Mouse (Mus musculus): ENCODE results near the gene Kif26b. TPM values are rescaled to one million over a fixed set of nuclear protein-coding genes. Genes with fewer than 3 reads are reported as not detected.

Kif26b gene
- total RNA-seq, 2 experiments from 2014 or later: 4.2 to 4.4 TPM

DNA sequence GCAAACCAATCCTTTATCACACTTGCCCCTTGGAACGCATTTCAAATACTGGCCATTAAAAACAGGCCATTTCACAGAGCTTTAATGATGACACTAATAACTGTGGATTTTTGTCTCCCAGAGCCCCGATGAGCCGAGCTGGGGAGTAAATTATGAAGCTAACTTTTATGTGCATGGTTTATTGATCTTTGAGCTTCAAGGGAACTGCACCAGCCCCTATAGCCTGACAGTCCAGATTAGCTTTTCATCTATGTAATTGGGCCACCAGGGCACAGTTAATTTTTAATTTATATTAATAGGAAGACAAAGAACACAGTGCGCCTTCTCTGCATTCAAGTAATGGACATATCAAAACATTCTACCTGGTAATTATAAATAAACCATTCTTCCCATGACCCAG is 335.4 kb downstream of the Kif26b start:
- intact Hi-C loops (cut with DNase I): no loop called here
- DNase-seq (ENCODE audit: low spot score): no peak

DNA sequence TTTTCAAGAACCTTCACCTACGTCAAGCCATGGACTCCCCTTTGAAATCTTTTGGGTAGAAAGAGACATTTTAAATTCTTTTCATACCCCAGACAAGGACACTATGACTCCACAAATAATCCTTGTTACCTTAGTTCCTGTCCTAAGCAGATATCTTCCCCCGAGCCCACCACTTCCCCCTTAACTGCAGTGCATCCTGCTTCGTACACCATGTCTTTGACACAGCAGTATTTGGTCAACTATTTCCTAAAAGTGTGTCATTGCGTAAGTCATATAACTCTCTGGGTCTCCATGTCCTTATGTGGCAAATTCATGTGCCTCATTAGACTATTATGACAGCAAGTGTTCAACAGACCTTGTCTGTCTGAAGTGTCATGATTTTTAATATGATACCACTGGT is 337.8 kb downstream of the Kif26b start:
- no peak for DNase-seq (ENCODE audit: low spot score)
- intact Hi-C loops (cut with DNase I): no loop called here

DNA sequence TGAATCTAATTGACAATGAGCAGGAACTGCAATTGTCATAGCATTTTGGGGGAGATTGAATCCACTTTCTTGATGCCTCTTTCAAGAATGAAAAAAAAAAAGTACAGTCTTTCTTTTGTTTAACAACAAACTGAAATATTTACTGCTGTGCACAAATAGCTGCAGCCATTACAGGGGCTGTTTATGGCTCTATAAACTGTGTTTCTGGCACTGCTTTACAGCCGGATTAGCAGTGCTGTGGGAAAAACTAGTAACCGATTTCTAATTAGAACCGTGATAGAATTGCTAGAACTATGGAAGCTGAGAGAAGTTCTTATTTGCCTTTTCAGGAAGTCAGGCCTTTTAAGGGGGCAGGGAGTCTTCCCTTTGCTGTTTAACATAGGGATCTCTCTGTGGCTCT is 342.1 kb downstream of the Kif26b start:
- intact Hi-C loops (cut with DNase I): no loop called here
- no peak for DNase-seq (ENCODE audit: low spot score)

DNA sequence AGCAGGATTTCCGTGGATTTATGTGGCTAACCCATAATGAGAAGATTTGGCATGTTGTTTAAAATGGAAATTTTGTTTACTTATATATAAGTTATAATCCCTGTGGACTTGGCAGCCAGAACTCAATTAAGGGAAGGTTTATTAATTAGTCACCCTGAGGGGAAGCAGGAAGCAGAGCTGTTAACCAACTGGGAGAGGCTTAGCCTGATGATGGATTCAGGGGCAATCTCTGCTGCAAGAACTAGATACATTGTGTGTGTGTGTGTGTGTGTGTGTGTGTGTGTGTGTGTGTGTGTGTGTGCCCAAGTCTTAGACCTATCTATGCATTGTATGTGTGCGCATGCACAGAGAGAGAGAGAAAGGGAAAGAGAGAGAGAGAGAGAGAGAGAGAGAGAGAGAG is 348.0 kb downstream of the Kif26b start:
- DNase-seq (ENCODE audit: low spot score): no peak
- intact Hi-C loops (cut with DNase I): no loop called here

DNA sequence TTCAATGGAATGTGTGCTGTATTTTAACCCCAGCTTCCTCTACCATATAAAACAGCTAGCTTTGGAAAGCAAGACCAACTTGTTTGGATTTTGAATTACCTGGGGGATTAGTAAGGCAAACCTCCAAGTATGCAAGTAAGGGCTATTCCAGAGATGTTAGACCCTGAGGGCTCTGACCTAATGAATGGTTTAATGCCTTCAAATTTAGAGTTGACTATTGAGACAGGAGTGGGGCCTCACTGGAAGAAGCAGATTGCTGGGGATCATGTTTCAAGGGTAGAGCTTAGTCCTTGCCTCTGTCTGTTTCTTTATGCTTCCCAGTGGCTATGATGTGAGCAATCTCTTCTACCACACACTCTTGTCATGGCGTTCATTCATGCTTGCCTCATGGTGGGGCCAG is 349.8 kb downstream of the Kif26b start:
- intact Hi-C loops (cut with DNase I): no loop called here
- no peak for DNase-seq (ENCODE audit: low spot score)

DNA sequence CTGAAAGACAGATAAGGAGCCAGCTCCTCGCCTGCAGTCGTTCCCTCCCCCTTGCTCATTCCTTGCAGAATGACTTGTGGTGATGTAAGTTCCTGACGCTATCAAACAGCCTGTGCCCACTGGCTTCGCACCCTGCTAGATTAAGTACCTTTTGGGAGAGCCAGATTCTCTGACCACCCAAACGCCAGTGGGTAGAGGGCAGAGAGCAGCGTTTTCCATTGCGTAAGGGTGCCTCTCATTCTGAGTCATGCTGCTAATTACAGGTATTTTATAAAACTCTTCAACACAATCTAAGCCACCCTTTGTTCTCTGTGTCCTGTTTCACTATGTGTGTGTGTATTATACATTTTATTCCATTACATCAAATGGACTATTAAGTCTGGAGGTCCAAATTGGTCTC is 352.0 kb downstream of the Kif26b start:
- intact Hi-C loops (cut with DNase I): no loop called here
- no peak for DNase-seq (ENCODE audit: low spot score)

DNA sequence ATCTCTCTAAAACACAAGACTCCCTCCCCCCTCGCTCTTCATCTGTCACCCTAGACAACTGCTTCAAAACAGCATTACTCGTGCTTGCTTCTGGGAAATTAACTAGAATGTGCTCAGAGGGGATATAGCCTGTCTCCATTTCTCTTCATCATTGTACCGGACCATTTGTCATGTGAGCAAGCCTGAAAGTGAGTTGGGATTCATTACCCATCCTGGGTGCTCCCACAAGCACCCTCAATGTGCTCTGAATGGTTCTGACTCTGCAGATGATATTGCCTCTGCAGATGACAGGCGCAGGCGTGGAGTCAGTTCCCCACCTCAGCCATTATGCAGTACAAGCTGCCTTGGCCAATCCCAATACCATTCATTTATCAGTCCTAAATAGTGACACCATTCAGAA is 357.7 kb downstream of the Kif26b start:
- intact Hi-C loops (cut with DNase I): no loop called here
- DNase-seq (ENCODE audit: low spot score): no peak

DNA sequence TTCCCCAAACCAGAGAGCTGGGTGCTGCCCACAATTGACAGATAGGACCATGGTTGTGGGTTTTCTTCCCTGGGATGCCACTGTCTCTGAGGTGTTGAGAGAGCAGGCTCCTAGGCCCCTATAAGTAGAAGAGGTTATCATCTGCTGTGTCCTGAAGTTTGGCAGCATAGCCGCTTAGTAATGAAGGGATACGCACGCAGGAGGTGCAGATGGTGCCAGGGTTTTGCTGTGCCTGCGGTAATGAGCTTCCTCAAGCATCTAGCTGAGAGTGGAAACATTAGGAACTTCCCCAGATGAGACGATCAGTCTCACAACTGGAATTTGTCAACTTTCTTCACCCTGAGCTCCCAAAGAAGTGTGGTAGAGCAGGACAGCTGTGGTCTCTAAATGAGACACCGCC is 363.5 kb downstream of the Kif26b start:
- DNase-seq (ENCODE audit: low spot score): no peak
- intact Hi-C loops (cut with DNase I): no loop called here

DNA sequence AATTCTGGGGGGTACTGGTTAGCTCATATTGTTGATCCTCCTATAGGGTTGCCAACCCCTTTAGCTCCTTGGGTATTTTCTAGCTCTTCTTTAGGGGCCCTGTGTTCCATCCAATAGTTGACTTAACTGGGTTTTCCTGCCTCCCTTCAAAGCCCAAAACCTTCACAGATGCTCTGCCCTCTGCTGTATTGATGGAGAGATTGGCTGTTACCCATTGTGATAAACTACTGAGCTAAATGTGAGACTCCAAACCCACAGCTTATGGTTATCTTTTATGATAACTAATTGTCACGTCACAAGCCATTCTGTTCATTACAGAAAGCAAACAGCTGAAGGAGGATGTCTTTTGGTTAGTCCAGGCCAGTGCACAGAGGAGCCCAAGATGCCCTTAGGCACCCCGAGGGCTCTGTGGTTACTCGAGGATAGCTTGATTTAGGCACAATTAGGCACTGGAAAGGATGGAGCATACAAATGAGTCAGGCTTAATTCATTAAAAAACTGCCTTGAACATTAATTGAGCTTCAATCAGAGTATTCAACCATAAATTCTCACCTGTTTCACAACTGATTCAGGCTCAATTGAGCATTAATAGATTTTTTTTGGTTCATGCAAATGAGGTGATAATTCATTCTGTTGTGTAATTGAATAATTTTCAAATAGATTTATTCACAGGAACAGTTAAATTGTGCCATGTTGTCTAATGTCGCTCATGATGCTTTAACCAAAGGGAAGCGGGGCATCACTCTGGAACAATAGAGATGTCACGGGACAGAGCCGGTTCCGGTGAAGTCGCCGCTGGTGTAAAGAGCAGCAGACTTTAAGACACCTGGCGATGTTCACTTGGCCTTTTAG is 364.5 kb downstream of the Kif26b start:
- DNase-seq (ENCODE audit: low spot score): no peak
- intact Hi-C loops (cut with DNase I): no loop called here

DNA sequence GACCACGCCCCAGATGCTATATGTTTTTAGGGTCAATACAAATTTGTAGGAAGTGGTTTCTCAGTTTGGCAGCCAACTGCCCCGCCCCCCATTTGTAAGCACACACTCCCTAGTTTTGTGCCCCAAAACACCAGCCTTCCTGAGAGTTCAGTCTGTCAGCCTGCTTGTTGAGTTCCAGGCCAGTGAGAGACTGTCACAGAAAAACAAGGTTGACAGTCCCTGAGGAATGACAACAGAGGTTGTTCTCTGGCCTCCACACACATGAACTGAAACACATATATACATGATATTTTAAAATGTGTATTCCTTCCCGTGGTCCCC is 365.1 kb downstream of the Kif26b start:
- DNase-seq (ENCODE audit: low spot score): no peak
- intact Hi-C loops (cut with DNase I): no loop called here

DNA sequence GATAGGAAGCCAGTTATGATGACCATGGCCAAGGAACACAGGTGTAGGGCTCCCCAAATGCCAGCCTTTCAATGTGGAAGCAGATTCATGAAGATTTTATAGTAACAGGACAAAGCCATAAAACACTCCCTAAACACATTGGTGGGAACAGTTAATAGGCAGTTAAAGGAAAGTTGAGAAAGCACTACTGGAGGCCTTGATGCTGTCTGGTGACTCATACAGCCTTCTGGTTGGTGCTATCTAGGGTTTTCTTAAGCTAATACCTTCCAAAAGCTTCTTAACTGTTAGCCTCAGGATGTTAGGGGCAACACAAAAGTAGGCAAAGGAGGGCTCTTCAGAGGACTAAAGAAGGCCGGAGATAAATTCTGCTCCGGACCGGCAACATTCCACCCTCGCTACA is 366.7 kb downstream of the Kif26b start:
- DNase-seq (ENCODE audit: low spot score): no peak
- intact Hi-C loops (cut with DNase I): no loop called here

DNA sequence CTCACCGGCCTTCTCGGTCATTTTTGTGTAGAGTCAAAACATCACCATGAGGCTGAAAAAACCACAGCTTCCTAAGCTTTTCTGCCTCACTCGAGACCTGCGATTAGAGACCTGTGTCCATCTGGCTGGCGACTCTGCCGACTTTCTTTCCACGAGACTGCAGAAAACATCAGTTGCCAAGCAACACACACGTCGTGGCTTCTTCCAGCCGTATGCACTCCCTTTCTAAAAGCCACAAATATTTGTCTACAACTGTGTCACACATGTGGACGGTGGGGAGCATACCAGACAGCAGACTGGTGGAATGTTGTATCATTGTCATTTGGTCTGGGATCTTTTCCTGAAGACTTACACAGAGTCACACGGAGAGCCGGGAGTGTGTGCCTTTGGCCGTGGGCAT is 382.0 kb downstream of the Kif26b start:
- DNase-seq (ENCODE audit: low spot score): no peak

DNA sequence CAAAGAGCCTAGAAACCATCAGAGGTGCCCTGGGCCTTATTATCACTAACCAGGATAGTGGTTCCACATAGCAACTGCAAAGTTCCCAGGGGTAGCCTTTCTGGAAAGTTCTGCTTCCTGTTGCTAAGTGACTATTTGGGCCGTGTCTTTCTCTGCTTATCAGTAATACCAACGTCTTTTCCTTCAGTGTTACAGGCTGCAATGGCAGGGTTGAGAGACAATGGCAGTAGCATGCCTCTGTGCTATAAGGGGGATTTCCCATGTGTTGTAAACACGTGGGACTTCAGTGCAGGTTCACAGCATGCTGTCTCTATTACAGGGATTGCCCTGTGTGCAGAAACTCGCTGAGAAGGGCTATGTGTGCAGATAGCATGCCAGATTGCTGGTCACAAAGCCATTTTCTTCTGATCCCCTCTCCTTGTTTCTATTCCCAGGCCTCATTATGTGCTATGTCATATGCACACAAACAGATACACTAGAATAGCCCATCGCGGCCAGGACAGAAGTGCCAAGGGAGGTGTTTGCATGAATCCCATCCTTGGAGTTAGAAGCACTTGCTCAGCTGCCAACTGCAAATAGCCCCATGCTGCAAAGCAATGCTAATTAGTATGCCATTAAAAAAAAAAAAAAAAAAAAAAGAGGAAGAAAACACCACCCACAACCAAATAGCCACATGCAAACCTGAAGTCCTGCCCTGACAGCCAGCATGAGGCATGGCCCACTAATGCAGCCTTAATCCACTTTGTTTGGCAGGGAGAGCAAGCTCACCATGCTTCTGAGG is 384.2 kb downstream of the Kif26b start:
- intact Hi-C loops (cut with DNase I): no loop called here
- no peak for DNase-seq (ENCODE audit: low spot score)

More for the DNA sequence above, 382.0 kb downstream of the Kif26b start:
- intact Hi-C loops (cut with DNase I): no loop called here

DNA sequence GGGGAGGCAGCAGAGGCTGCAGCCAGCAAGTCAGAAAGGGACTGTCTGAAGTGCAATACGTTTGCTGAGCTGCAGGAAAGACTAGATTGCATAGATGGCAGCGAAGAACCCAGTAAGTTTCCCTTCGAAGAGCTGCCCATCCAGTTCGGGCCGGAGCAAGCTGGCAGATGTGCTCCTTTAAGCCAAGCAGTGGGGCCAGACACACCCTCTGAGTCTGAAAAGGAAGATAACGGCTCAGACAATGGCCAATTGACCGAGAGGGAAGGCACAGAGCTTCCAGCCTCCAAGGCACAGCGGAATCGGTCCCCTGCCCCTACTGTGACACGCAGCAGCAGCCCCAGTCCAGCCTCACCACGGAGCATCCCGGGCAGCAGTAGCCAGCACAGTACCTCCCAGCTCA is 386.1 kb downstream of the Kif26b start:
- intact Hi-C loops (cut with DNase I): no loop called here
- no peak for DNase-seq (ENCODE audit: low spot score)

DNA sequence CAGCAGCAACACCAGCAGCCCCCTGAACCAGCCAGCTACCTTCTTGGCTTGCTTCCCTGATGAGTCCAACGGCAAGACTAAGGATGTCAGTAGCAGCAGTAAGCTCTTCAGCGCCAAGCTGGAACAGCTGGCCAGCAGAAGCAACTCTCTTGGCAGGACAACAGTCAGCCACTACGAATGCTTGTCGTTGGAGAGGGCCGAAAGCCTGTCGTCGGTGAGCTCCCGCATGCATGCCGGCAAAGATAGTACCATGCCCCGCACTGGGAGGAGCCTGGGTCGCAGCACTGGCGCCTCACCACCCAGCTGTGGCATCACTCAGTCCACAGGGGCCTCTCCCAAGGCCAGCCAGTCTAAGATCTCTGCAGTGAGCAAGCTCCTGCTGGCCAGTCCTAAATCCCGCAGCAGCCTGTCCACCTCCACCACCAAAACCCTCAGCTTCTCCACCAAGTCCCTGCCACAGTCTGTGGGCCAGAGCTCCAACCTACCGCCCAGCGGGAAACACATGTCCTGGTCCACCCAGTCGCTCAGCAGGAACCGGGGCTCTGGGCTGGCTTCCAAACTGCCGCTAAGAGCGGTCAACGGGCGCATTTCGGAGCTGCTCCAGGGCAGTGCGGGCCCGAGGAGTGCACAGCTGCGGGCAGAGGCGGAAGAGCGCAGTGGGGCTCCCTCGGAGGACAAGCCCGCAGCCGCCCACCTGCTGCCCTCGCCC is 388.4 kb downstream of the Kif26b start:
- no peak for DNase-seq (ENCODE audit: low spot score)

DNA sequence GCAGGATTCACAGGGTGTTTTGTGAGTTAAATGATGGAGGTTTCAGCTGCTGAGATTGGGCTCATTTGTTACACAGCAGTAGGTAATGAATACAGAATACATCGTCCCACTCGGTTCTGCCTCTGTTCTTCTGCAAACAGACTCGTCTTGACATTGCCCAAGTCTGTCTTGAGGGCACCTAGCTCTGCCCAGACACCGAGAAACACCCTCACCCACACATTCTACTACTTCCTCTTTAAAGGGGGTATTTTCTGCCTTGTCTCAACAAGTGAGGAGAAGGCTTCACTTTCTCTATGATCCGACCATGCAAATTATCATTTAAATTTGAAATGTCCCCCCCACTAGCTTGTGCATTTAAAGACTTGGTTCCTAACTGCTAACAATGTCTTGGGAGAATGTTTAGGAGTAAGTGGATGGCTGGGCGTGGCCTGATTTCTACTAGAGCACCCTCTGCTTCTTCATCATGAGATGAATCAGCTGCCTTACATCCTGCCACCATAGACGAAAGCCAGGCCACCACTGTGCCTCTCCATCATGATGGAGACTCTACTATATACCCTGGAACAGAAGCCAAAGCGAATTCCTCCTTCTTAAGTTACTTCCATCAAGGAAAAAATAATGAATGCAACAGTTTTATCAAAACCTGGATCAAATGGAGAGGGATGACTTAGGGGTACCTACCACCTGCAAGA is 395.7 kb downstream of the Kif26b start:
- no peak for DNase-seq (ENCODE audit: low spot score)
- intact Hi-C loops (cut with DNase I): no loop called here

More for the DNA sequence above, 388.4 kb downstream of the Kif26b start:
- intact Hi-C loops (cut with DNase I): no loop called here

DNA sequence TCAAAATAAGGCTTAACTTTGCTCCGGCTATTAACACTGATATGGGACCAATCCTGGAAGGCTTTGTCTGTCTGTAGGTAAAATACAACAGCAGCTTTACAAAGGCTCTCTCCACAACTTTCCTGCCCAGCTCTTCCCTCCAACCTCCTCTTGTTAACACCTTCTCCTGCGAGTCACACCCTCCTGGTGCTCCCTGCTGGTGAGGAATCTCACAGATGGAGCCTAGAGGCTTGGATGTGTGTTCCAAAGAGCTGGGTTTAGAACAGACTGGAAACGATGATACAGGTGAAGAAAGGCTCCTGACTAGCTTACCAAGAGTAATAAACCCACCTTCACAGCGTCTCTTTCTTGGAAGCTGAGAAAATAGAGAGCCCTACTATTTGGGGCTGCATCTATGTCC is 400.6 kb downstream of the Kif26b start:
- intact Hi-C loops (cut with DNase I): no loop called here
- no peak for DNase-seq (ENCODE audit: low spot score)

DNA sequence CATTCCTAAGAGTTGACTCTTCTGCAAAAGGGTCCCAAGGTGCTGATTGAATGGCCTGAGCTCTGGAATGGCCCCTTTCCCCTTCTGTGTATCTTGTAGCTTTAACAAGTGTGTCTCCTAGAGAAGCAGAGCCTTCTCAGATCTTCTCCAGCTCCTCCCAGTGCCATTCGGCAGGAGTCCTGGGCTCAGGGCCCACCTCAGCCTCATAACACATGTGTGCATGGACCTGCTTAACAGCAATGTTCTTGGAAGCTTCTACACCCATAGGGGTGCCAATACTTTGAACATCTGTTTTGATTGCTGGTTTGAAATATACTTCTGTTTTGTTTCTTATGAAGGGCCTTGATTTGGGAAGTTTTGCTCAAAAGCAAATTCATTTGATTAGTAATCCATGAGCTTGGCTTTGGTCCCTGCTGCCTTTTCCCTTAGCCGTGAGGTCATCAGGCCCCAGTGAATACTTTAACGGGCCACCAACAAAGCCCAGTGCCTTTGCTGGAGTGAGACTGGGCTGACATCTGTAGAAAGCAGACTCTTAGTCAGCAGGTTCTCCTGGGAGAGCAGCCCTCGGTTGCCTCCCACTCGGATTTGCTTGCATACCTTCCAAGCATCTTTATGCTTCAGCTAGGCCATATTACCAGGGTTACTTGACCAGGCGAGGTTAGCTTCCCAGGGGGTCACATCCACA is 405.2 kb downstream of the Kif26b start:
- no peak for DNase-seq (ENCODE audit: low spot score)
- intact Hi-C loops (cut with DNase I): no loop called here

DNA sequence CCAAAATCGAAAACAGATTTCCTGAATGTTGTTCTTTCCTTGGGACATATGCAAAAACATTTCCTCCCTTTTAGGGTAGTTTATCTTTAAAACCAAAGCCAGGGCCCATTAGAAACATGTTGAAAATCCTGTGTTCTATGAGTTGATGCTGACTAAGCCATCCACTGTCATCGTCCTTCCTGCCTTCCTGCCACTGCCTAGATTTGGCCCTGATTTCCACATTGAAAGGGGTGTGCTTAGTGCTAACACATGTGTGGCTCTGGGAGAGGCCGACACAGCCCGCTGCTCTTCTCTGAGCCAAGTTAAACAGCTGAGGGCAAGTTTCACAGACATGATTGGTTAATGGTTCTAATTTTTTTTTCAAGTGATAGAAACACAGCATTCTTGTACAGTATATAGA is 407.5 kb downstream of the Kif26b start:
- intact Hi-C loops (cut with DNase I): no loop called here
- DNase-seq (ENCODE audit: low spot score): no peak

DNA sequence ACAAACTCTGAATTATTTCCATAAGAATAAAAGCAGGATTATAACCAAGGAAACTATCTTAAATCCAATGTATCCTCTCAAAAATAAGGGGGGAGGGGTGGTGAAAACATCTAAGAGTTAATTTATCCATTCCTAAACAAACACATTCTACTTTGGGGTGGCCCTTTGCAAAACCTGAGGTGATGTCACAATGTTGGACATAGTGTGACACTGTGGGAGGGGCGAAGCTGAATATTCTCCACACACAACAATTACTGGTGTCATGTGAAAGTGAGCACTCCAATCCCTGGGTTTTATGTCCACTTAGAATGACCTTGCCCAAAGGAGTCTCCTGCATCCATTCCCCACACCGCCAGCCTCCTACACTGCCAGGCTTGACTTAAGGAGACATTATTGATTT is 408.1 kb downstream of the Kif26b start:
- intact Hi-C loops (cut with DNase I): no loop called here
- DNase-seq (ENCODE audit: low spot score): no peak

Data from heart, postnatal 25 days (tissue).